Mouse (Mus musculus): ENCODE measurements around the gene Fbxw28. TPM values are rescaled to one million over a fixed set of nuclear protein-coding genes. Genes with fewer than 3 reads are reported as not detected.
"Not testable (repeated sequence)": the region's sequence is repeated elsewhere in the genome, so short reads cannot be mapped to it uniquely, and the experiment has no call there.

The Fbxw28 gene
- not detected in 2 replicates for total RNA-seq (2017)

- not testable (repeated sequence) for ATAC-seq (replicated peaks; ENCODE audit: low read depth, poor library complexity, severe bottlenecking)
These were observed at the start of gene Fbxw28 for GRCm38 (mm10) chr9:109339559-109339958. TSS of gene Fbxw28 (minus strand) at chr9:109339659.

- not testable (repeated sequence) for ATAC-seq (replicated peaks; ENCODE audit: low read depth, poor library complexity, severe bottlenecking)
These were observed 51.9 kb downstream of the Fbxw28 start, which contains the start of gene Fbxw14 for GRCm38 (mm10) chr9:109287576-109287975. TSS of gene Fbxw14 (minus strand) at chr9:109287676.

Other genes starting within 250 kb of the Fbxw28 start
- 0.14 TPM in 1 of 2 replicates, not detected in the other for gene Plxnb1, start 244.3 kb downstream of the Fbxw28 start, total RNA-seq (2017)
- gene Fbxw21, start 177.6 kb downstream of the Fbxw28 start, total RNA-seq (2017) = not detected in 2 replicates
- gene Fbxw13, start 143.7 kb downstream of the Fbxw28 start, total RNA-seq (2017) = not detected in 2 replicates
- not detected in 2 replicates for gene Fbxw20, start 104.9 kb downstream of the Fbxw28 start, total RNA-seq (2017)
- not detected in 2 replicates for gene Fbxw14, start 52.0 kb downstream of the Fbxw28 start, total RNA-seq (2017)
- gene Fbxw22, start 64.6 kb upstream of the Fbxw28 start, total RNA-seq (2017) = not detected in 2 replicates
- not detected in 2 replicates for gene Fbxw16, start 109.5 kb upstream of the Fbxw28 start, total RNA-seq (2017)
- not detected in 2 replicates for gene Fbxw19, start 156.2 kb upstream of the Fbxw28 start, total RNA-seq (2017)
- not detected in 2 replicates for gene Fbxw15, start 228.6 kb upstream of the Fbxw28 start, total RNA-seq (2017)

All from common myeloid progenitor, adult 5-6 weeks (primary cell).